Mouse (Mus musculus) retina, postnatal 7 days (tissue): ENCODE data around the gene Gtf2f1.
"Not testable (repeated sequence)": the region's sequence is repeated elsewhere in the genome, so short reads cannot be mapped to it uniquely, and the experiment has no call there.

Experiments
- DNase-seq: peaks from one replicate; pipeline ENCODE4 v3.0.0-alpha.2; 2012; ENCODE audit warnings: low read depth, low spot score

Gene Gtf2f1

DNA sequence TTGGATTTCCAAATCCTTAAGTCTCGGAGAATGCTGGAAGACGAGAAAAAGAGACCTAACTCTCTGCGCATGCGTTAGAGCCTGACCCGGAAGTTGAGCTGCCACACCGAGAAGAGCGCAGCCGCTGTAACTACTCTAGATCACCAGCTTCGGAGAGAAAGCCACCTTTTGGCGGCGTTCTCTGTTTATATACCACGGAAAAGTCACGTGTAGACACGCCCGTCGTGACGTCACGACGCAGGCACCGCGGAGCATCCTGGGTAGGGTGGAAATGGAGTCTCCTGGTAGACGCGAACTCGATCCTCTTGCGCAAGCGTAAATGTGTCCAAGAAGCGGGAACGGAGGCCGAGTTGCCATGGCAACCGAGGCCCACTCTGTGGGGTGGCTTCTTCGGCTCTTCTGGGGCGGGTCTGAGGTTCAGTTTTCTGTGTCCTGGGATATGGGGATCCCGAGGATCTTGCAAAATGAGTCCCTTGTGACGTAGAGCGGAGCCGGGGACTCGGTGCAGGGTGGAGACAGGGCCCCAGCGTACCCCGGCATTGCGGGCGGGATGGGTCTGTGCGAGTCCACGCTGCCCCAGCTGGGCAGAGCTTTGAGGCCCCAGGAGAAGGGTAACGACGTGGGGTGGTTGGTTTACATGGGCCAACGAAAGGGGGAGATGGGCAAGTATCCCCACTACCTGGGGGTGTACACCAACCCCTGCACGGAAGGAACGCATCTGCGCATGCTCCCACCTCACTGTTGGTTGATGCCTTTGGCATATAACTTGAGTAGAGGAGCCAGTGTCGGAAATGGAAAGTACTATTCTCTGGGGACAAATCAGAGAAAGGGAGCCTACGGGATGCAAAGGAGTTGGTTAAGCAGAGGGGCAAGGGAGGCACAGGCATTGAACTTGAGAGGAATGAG, at the start of gene Gtf2f1, which contains the start of gene Gm17949:
Gtf2f1 (minus strand) TSS at position 53 of the 906 bp plus-strand sequence.
Gm17949 (plus strand) TSS at position 234 of the 906 bp plus-strand sequence.
- peak; percentile 99 for DNase-seq

- peak; percentile 95 for DNase-seq
These were observed 49.2 kb upstream of the Gtf2f1 start for GRCm38 (mm10) chr17:57060231-57060801.

- DNase-seq: peak; percentile 71
These were observed 48.4 kb upstream of the Gtf2f1 start, which contains the start of gene Slc25a23 for GRCm38 (mm10) chr17:57059486-57059977. TSS of gene Slc25a23 (minus strand) at chr17:57059863.

DNA sequence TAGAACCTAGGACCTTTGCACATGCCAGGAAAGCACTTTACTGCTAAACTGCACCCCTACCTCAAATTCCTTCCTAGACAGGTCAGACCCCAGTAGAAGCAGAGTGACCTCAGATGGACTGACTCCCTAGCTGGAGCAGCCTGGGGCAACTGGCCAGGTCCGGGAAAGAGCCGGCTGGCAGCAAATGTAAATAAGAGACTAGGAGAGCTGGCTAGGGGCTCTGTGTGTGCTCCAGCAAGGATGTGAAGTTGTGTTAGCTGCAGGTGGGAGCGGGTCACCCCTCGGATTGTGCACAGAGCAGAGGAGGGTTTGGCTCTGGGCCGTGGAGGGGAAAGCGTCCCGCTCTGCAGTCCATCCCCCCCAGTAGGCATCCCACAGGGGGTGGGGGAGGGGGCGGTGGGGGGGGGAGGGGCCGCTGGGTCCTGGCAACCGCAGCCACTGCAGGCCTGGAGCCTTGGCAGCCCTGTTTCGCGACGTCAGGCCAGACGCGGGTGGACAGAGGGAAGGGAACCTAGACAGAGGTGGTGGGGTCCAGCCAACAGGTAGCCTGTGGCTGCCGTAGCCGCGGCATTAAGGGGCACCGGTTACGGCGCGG, 47.9 kb upstream of the Gtf2f1 start, which contains the start of gene Crb3:
Crb3 (plus strand) TSS at position 215 of the 595 bp plus-strand sequence.
- no peak for DNase-seq

DNA sequence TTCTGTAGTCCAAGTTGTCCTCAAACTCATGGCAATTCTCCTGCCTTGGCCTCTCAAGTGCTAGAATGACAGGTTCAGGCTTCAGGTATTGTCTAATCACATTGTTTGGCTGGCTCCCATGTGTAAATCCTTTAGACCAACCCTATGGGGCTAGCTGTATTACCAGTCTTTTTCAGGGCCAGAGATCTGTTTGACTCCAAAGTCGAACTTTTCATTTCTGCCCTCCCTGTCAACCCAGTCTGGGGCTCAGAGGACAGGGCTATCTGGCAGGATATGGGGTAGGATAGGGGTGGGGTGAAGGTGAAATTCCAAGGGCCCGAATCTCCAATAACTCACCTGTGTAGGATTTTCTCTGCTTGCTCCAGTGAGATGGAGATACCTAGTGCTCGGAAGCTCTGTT, 45.2 kb upstream of the Gtf2f1 start:
- DNase-seq: no peak

- DNase-seq: not testable (repeated sequence)
These were observed 40.6 kb upstream of the Gtf2f1 start for GRCm38 (mm10) chr17:57051679-57052078.

DNA sequence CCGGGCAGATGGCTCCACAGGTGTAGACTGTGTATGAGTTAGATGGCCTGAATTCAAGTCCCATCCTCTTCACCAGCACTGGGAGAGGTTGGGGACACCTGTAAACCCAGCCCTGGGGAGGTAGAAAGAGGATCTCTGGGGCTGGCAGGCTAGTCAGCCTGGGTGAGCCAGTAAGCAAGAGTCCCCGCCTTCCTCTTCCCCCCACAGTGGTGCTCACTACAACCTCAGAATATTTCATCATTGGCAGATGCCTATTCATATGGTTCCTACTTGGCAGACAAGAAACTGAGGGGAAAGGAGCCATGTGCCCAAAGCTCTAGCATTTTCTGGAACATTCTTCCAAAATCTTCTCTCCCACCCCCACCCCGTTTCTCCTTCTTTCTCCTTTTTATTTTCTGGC, 37.7 kb upstream of the Gtf2f1 start:
- no peak for DNase-seq

DNA sequence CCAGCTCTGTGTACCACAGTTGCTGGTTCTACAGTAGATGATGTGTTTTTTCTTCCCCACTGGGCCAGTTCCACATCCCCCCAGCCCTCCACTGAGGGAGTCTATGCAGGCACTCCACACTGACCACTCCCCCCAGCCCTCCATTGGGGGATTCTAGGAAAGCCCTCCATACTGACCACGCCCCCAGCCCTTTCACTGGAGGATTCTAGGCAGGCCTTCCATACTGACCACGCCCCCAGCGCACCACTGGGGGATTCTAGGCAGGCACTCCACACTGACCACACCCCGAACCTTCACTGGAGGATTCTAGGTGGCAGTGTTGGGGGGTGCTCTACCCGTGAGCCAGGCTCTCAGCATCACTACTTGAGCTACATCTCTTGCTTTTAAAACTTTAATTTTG, 36.3 kb upstream of the Gtf2f1 start:
- no peak for DNase-seq

DNA sequence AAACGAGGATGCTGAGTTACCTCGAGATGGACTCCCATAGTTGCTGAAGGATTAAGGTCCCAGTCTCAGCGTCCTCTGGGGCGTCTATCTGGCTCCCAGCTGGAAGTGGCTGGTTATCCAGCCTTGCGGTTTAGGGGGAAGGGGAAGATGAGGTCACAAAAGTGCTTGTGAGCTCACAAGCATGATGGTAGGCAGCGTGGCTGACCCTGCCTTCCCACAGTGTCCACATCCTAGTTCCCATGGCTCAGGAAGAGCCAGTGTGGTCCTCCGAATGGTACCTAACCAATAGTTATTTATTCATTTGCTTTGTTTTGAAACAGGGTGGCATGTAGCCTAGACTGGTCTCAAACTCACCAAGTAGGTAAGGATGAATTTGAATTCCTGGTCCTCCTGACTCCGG, 30.5 kb upstream of the Gtf2f1 start, which contains the start of gene Slc25a41:
Slc25a41 (minus strand) TSS at position 101 of the 400 bp plus-strand sequence.
- DNase-seq: no peak

DNA sequence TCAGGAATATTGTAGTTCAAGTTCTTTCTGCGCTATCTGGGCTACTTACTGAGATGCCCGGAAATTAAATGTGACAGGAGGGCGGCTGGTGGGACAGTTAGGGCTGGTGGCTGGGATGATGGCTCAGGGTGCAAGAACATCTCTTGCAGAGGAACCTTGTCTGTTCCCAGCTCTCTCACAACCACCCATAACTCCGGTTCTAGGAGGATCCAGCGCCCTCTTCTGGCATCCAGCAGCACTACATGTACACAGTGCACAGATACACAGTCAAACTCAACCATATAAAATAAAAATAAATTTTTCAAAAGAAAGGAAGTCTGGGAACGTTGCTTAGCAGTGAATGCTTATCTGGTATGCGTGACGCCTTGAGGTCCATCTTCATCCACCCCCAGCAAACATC, 27.9 kb upstream of the Gtf2f1 start:
- DNase-seq: no peak

DNA sequence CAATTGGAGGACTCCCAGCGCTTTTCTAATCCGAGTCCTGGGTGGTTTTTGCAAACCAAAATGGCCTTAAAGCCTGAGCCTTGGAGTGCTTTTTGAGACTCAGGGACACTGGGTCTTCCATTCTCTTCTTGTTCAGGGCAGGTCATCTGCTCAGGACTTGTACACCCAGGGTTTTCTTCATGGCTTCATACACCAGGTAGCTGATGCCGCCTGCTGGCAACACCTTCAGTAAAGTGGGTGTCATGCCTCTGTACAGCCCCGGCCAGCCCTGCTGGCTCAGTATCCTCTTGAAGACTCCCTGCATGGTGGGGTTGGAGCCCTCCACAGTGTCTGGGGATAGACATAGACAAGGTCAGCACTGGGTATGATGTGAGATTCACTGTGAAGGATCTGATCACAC, 21.8 kb upstream of the Gtf2f1 start:
- DNase-seq: no peak

DNA sequence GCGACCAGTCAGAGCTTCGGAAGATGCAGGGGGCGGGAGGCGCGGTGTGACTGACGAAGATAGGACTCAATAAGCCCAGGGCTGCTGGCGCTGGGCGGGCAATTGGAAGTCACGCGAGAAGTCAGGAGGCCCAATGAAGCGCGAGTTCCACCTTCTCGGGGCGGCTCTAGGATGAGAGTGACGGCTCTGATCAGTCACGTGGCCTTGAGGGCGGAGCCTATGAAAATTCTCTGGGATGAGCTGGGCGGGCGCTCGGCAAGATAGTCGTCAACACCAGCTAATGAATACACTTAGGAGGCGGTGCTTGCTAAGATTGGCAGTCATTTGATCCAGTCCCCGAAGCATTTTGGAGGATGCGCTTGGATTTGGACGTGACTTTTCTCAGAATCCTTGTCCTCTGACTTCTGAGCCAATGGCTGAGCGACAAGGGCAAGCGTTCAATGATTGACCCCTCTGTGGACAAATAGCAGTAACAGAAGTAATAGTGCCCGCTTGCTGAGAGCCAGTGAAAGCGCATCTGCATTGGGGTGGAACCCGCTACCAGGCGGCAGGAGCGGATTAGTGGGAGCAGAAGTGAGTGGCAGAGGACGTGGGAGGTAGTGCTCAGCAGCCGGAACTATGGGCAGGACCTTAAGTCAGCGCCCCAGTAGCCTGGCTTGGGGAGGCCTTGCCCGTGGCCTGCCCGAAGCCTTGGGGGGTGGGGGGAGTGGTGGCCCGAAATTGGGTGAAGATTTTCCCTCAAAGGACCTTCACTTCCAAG, 20.8 kb upstream of the Gtf2f1 start:
- DNase-seq: peak; percentile 100

- DNase-seq: peak; percentile 17
These were observed 20.0 kb upstream of the Gtf2f1 start, which contains the start of gene Khsrp for GRCm38 (mm10) chr17:57030931-57031660. TSS of gene Khsrp (minus strand) at chr17:57031522.

DNA sequence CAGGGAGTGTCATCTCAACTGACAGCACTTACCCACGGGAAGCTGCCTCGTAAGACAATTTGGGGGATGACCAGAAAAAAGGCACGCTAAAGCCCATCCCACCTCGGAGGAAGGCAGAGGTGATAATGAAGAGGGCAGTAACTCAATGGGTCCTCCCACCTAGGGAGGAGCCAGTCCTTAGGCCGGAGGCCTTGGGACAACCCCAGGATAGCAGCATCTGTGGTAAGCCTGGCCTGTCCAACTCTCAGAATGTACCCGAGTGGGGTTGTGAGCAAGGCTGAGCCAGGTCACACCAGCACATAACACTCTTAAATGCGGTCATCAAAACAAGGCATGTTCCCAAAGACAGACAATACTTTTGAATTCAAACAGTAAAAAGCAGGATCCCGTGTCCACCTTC, 18.6 kb upstream of the Gtf2f1 start:
- no peak for DNase-seq

- no peak for DNase-seq
These were observed 16.4 kb upstream of the Gtf2f1 start for GRCm38 (mm10) chr17:57027471-57027870.

GRCm38 (mm10) chr17:57020960-57021359, 9.9 kb upstream of the Gtf2f1 start:
- no peak for DNase-seq

DNA sequence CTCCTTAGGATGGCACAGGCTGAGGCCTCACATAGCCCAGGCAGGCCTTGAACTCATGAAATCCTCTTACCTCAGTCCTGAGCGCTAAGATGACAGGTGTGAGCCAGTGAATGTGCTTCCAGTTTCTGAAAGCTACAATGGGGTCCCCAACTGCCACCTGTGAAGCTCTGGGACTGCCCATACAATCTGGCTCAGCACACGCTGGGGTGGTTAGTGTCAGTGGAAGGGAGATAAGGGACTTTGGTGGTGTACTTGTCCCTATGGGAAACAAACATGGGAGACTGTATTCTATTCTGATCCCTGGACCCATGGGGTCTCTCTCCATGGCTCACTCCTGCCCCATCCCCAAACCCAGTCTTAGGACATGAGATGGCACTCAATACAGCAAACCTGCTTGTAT, 8.6 kb upstream of the Gtf2f1 start:
- no peak for DNase-seq

- no peak for DNase-seq
These were observed 1.2 kb upstream of the Gtf2f1 start for GRCm38 (mm10) chr17:57012245-57012795.

DNA sequence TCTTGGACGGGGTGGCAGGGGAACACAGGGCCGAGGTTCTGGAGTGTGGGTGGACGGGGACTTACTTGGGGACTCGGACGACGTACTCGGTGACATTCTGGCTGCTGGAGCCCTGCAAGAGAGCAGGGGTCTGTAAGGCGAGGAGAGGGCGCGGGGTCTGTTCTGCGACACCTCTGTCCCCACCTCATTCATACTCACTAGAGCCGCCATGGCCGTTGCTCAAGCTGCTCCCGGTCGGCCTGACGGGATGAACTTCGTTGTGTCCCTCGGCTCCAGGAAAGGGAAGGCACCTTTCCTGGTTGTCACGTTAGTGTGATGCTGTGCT, 215 bp downstream of the Gtf2f1 start:
- DNase-seq: no peak

GRCm38 (mm10) chr17:57007137-57007905, 3.8 kb downstream of the Gtf2f1 start:
- DNase-seq: no peak
